Mouse (Mus musculus): ENCODE data around the gene Tmem33. TPM values are rescaled to one million over a fixed set of nuclear protein-coding genes. Genes with fewer than 3 reads are reported as not detected.

Gene Tmem33
- polyA plus RNA-seq, 1 experiment from 2014 or later = 50.3 TPM

- H3K27me3 ChIP-seq (ENCODE audit: control insufficient read depth, insufficient read depth, low read length) = no peaks in the 10 kb centered on the region
- H3K27ac ChIP-seq (ENCODE audit: low read length) = no peak overlapping the region
- H3K9ac ChIP-seq (ENCODE audit: low read length) = no peak overlapping the region
- no peaks in the 10 kb centered on the region for H3K4me1 ChIP-seq (ENCODE audit: control insufficient read depth, insufficient read depth, low read length)
- no peak overlapping the region for H3K4me3 ChIP-seq (ENCODE audit: low read length)
- H3K36me3 ChIP-seq (ENCODE audit: control insufficient read depth, insufficient read depth) = no peaks in the 10 kb centered on the region
- ATAC-seq (replicated peaks; ENCODE audit: extremely low read depth, insufficient read depth, low FRiP score) = no peak
- no peak overlapping the region for H3K4me2 ChIP-seq (ENCODE audit: low read depth, low read length)
- 76% methylated on average over 6 of the region's 8 CpGs for WGBS
- no peaks in the 10 kb centered on the region for H3K9me3 ChIP-seq (replicated peaks; ENCODE audit: control insufficient read depth, low read length)
Measured at GRCm38 (mm10) chr5:67301722-67302331, 41.5 kb downstream of the Tmem33 start.

- no peaks in the 10 kb centered on the region for H3K27me3 ChIP-seq (ENCODE audit: control insufficient read depth, insufficient read depth, low read length)
- WGBS = 72% methylated on average over 1 of the region's 1 CpGs
- H3K9me3 ChIP-seq (replicated peaks; ENCODE audit: control insufficient read depth, low read length) = no peaks in the 10 kb centered on the region
- H3K4me1 ChIP-seq (ENCODE audit: control insufficient read depth, insufficient read depth, low read length) = peaks cover 8% of the 10 kb centered on the region
- no peak overlapping the region for H3K27ac ChIP-seq (ENCODE audit: low read length)
- no peak overlapping the region for H3K4me3 ChIP-seq (ENCODE audit: low read length)
- no peak overlapping the region for H3K9ac ChIP-seq (ENCODE audit: low read length)
- no peak for ATAC-seq (replicated peaks; ENCODE audit: extremely low read depth, insufficient read depth, low FRiP score)
- H3K4me2 ChIP-seq (ENCODE audit: low read depth, low read length) = no peak overlapping the region
- H3K36me3 ChIP-seq (ENCODE audit: control insufficient read depth, insufficient read depth) = no peaks in the 10 kb centered on the region
Measured at GRCm38 (mm10) chr5:67303816-67304215, 43.5 kb downstream of the Tmem33 start.

- peaks cover 10% of the 10 kb centered on the region for H3K4me1 ChIP-seq (ENCODE audit: control insufficient read depth, insufficient read depth, low read length)
- H3K9me3 ChIP-seq (replicated peaks; ENCODE audit: control insufficient read depth, low read length) = no peaks in the 10 kb centered on the region
- H3K9ac ChIP-seq (ENCODE audit: low read length) = peak within 1 kb of the TSS; percentile 94
- peak within 1 kb of the TSS; percentile 98 for H3K4me3 ChIP-seq (ENCODE audit: low read length)
- WGBS = under 1% methylated on average over 78 of the region's 83 CpGs
- peak; percentile 98 for ATAC-seq (replicated peaks; ENCODE audit: extremely low read depth, insufficient read depth, low FRiP score)
- H3K27me3 ChIP-seq (ENCODE audit: control insufficient read depth, insufficient read depth, low read length) = no peaks in the 10 kb centered on the region
- H3K4me2 ChIP-seq (ENCODE audit: low read depth, low read length) = peak within 1 kb of the TSS; percentile 83
- peak within 1 kb of the TSS; percentile 85 for H3K27ac ChIP-seq (ENCODE audit: low read length)
- H3K36me3 ChIP-seq (ENCODE audit: control insufficient read depth, insufficient read depth) = no peaks in the 10 kb centered on the region
Measured at GRCm38 (mm10) chr5:67306698-67307521, 46.5 kb downstream of the Tmem33 start, which contains the start of gene Slc30a9. Slc30a9 (plus strand) TSS chr5:67306955.

- peak overlapping the region; percentile 94 for H3K9ac ChIP-seq (ENCODE audit: low read length)
- peak overlapping the region; percentile 83 for H3K4me2 ChIP-seq (ENCODE audit: low read depth, low read length)
- 22% methylated on average over 13 of the region's 13 CpGs for WGBS
- peak overlapping the region; percentile 98 for H3K4me3 ChIP-seq (ENCODE audit: low read length)
- H3K27ac ChIP-seq (ENCODE audit: low read length) = no peak overlapping the region
- no peaks in the 10 kb centered on the region for H3K9me3 ChIP-seq (replicated peaks; ENCODE audit: control insufficient read depth, low read length)
- peaks cover 12% of the 10 kb centered on the region for H3K4me1 ChIP-seq (ENCODE audit: control insufficient read depth, insufficient read depth, low read length)
- no peak for ATAC-seq (replicated peaks; ENCODE audit: extremely low read depth, insufficient read depth, low FRiP score)
- H3K27me3 ChIP-seq (ENCODE audit: control insufficient read depth, insufficient read depth, low read length) = no peaks in the 10 kb centered on the region
- H3K36me3 ChIP-seq (ENCODE audit: control insufficient read depth, insufficient read depth) = no peaks in the 10 kb centered on the region
Measured at GRCm38 (mm10) chr5:67307659-67308222, 47.4 kb downstream of the Tmem33 start.

- Histone ChIP-seq H3K36me3 (ENCODE audit: control insufficient read depth, insufficient read depth) (peaks cover 4% of the 10 kb centered on the region; the same call in 1 of the 2 replicates), H3K4me3 (ENCODE audit: low read length) (no peak overlapping the region), H3K9ac (ENCODE audit: low read length) (no peak overlapping the region), H3K27ac (ENCODE audit: low read length) (no peak overlapping the region), H3K27me3 (ENCODE audit: control insufficient read depth, insufficient read depth, low read length) (no peaks in the 10 kb centered on the region), H3K9me3 (replicated peaks; ENCODE audit: control insufficient read depth, low read length) (no peaks in the 10 kb centered on the region), H3K4me2 (ENCODE audit: low read depth, low read length) (no peak overlapping the region), H3K4me1 (ENCODE audit: control insufficient read depth, insufficient read depth, low read length) (peaks cover 12% of the 10 kb centered on the region)
- ATAC-seq (replicated peaks; ENCODE audit: extremely low read depth, insufficient read depth, low FRiP score) = no peak
- WGBS = 53% methylated on average over 3 of the region's 3 CpGs
Measured at GRCm38 (mm10) chr5:67311811-67312521, 51.6 kb downstream of the Tmem33 start.

GRCm38 (mm10) chr5:67312522-67312851 is 52.1 kb downstream of the Tmem33 start:
- peaks cover 6% of the 10 kb centered on the region; the same call in 1 of the 2 replicates for H3K36me3 ChIP-seq (ENCODE audit: control insufficient read depth, insufficient read depth)
- 93% methylated on average over 3 of the region's 3 CpGs for WGBS
- ATAC-seq (replicated peaks; ENCODE audit: extremely low read depth, insufficient read depth, low FRiP score) = no peak

GRCm38 (mm10) chr5:67321656-67322268 is 61.4 kb downstream of the Tmem33 start:
- Histone ChIP-seq H3K27me3 (ENCODE audit: control insufficient read depth, insufficient read depth, low read length) (no peaks in the 10 kb centered on the region), H3K4me3 (ENCODE audit: low read length) (no peak overlapping the region), H3K9me3 (replicated peaks; ENCODE audit: control insufficient read depth, low read length) (no peaks in the 10 kb centered on the region), H3K9ac (ENCODE audit: low read length) (no peak overlapping the region), H3K27ac (ENCODE audit: low read length) (no peak overlapping the region), H3K4me1 (ENCODE audit: control insufficient read depth, insufficient read depth, low read length) (no peaks in the 10 kb centered on the region), H3K4me2 (ENCODE audit: low read depth, low read length) (no peak overlapping the region), H3K36me3 (ENCODE audit: control insufficient read depth, insufficient read depth) (peaks cover 17% of the 10 kb centered on the region)
- no peak for ATAC-seq (replicated peaks; ENCODE audit: extremely low read depth, insufficient read depth, low FRiP score)
- WGBS = 88% methylated on average over 17 of the region's 17 CpGs

More at GRCm38 (mm10) chr5:67312522-67312851, 52.1 kb downstream of the Tmem33 start:
- Histone ChIP-seq H3K4me3 (ENCODE audit: low read length) (no peak overlapping the region), H3K4me1 (ENCODE audit: control insufficient read depth, insufficient read depth, low read length) (peaks cover 12% of the 10 kb centered on the region), H3K9ac (ENCODE audit: low read length) (no peak overlapping the region), H3K27me3 (ENCODE audit: control insufficient read depth, insufficient read depth, low read length) (no peaks in the 10 kb centered on the region), H3K9me3 (replicated peaks; ENCODE audit: control insufficient read depth, low read length) (no peaks in the 10 kb centered on the region), H3K27ac (ENCODE audit: low read length) (no peak overlapping the region), H3K4me2 (ENCODE audit: low read depth, low read length) (no peak overlapping the region)

- Histone ChIP-seq H3K9ac (ENCODE audit: low read length) (no peak overlapping the region), H3K36me3 (ENCODE audit: control insufficient read depth, insufficient read depth) (0 out of 2 replicates have a peak, but pooled peaks cover 2% of the 10 kb centered on the region), H3K27ac (ENCODE audit: low read length) (no peak overlapping the region), H3K27me3 (ENCODE audit: control insufficient read depth, insufficient read depth, low read length) (no peaks in the 10 kb centered on the region), H3K4me2 (ENCODE audit: low read depth, low read length) (no peak overlapping the region), H3K4me1 (ENCODE audit: control insufficient read depth, insufficient read depth, low read length) (no peaks in the 10 kb centered on the region), H3K9me3 (replicated peaks; ENCODE audit: control insufficient read depth, low read length) (no peaks in the 10 kb centered on the region), H3K4me3 (ENCODE audit: low read length) (no peak overlapping the region)
- WGBS = 48% methylated on average over 1 of the region's 1 CpGs
- no peak for ATAC-seq (replicated peaks; ENCODE audit: extremely low read depth, insufficient read depth, low FRiP score)
Measured at GRCm38 (mm10) chr5:67324032-67324431, 63.7 kb downstream of the Tmem33 start.

Data from heart, embryonic 16.5 days (tissue).